Mouse (Mus musculus) neural tube, embryonic 13.5 days (tissue): Measurements from ENCODE around the gene Lsm14b. TPM values are rescaled to one million over a fixed set of nuclear protein-coding genes. Genes with fewer than 3 reads are reported as not detected.

Experiments
- ATAC-seq: fragments of 200-750 bp; cut with Nextera tagmentation; 2 replicates; pipeline ENCODE4 v1.8.0; 2017; ENCODE audit warnings: low read depth, mild to moderate bottlenecking, moderate TSS enrichment, moderate library complexity
- H3K27ac ChIP-seq: fragments of 300-500 bp; sonication (generic); replicated peaks from 2 replicates; pipeline ENCODE4 v1.5.1; 2015; ENCODE audit warnings: moderate library complexity, mild to moderate bottlenecking, inconsistent platforms
- H3K27me3 ChIP-seq: fragments of 300-500 bp; sonication (generic); 2 replicates; pipeline ENCODE4 v1.6.1; 2015; ENCODE audit warnings: mild to moderate bottlenecking, inconsistent platforms
- H3K36me3 ChIP-seq: fragments of 300-500 bp; sonication (generic); 2 replicates; pipeline ENCODE4 v1.6.1; 2015; ENCODE audit warnings: mild to moderate bottlenecking, inconsistent platforms
- H3K4me1 ChIP-seq: fragments of 300-500 bp; sonication (generic); replicated peaks from 2 replicates; pipeline ENCODE4 v1.6.1; 2015; ENCODE audit warnings: inconsistent platforms
- H3K4me2 ChIP-seq: fragments of 300-500 bp; sonication (generic); 2 replicates; pipeline ENCODE4 v1.6.1; 2015; ENCODE audit warnings: inconsistent platforms, mild to moderate bottlenecking, moderate library complexity
- H3K4me3 ChIP-seq: fragments of 300-500 bp; sonication (generic); 2 replicates; pipeline ENCODE4 v1.5.1; 2015; ENCODE audit warnings: mild to moderate bottlenecking, inconsistent platforms
- H3K9ac ChIP-seq: fragments of 300-500 bp; sonication (generic); 2 replicates; pipeline ENCODE4 v1.6.1; 2015; ENCODE audit warnings: moderate library complexity, mild to moderate bottlenecking, inconsistent platforms
- H3K9me3 ChIP-seq: fragments of 300-500 bp; sonication (generic); 2 replicates; pipeline ENCODE4 v1.6.1; 2016; ENCODE audit warnings: inconsistent platforms
- WGBS: fragments of 180-500 bp; shearing (Covaris S2); methylation state at CpG from one replicate; pipeline ENCODE4 v1.1.7; 2015; 5-methylcytosine and 5-hydroxymethylcytosine counted together
- polyA plus RNA-seq: library from polyadenylated mRNA; unstranded; fragments of >200 nt; fragmentation: Nextera tagmentation; extraction: Ambion mirVana; gene quantifications from 2 replicates; pipeline ENCODE4 v1.2.1, GENCODE M21; 2015

The Lsm14b gene
- polyA plus RNA-seq, 1 experiment from 2014 or later: 19.7 TPM

DNA sequence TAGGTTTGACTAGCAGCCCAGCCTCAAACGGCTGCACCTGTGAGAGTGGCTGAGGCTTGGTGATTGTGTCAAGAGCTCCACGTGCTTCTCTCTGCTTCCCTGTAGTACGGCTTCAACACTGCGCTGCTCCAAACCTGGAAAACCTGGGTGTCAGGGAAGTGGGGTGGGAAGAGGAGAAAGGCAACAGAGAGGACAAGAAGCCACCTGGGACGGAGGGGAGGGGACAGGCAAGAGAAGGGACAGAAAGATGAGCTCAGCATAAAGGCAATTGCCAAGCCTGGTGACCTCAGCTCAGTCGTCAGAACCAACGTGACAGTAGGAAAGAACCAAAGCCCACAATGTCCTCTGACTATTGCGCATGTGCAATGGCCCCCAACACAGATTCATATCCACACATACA, 3.9 kb upstream of the Lsm14b start:
- Histone ChIP-seq H3K27me3 (peaks cover 37% of the 10 kb centered on the region), H3K4me3 (no peak overlapping the region), H3K4me1 (peaks cover 9% of the 10 kb centered on the region), H3K9me3 (no peaks in the 10 kb centered on the region), H3K36me3 (no peaks in the 10 kb centered on the region), H3K4me2 (no peak overlapping the region), H3K27ac (no peak overlapping the region), H3K9ac (no peak overlapping the region)
- ATAC-seq: no peak
- 84% methylated on average over 8 of the region's 8 CpGs for WGBS

GRCm38 (mm10) chr2:180022751-180023150, 2.0 kb upstream of the Lsm14b start:
- Histone ChIP-seq H3K36me3 (peaks cover 4% of the 10 kb centered on the region; the same call in 1 of the 2 replicates), H3K9ac (no peak overlapping the region), H3K4me1 (peaks cover 27% of the 10 kb centered on the region), H3K9me3 (no peaks in the 10 kb centered on the region), H3K27me3 (peaks cover 37% of the 10 kb centered on the region), H3K4me3 (no peak overlapping the region), H3K27ac (no peak overlapping the region), H3K4me2 (no peak overlapping the region)
- 57% methylated on average over 6 of the region's 6 CpGs for WGBS
- no peak for ATAC-seq

DNA sequence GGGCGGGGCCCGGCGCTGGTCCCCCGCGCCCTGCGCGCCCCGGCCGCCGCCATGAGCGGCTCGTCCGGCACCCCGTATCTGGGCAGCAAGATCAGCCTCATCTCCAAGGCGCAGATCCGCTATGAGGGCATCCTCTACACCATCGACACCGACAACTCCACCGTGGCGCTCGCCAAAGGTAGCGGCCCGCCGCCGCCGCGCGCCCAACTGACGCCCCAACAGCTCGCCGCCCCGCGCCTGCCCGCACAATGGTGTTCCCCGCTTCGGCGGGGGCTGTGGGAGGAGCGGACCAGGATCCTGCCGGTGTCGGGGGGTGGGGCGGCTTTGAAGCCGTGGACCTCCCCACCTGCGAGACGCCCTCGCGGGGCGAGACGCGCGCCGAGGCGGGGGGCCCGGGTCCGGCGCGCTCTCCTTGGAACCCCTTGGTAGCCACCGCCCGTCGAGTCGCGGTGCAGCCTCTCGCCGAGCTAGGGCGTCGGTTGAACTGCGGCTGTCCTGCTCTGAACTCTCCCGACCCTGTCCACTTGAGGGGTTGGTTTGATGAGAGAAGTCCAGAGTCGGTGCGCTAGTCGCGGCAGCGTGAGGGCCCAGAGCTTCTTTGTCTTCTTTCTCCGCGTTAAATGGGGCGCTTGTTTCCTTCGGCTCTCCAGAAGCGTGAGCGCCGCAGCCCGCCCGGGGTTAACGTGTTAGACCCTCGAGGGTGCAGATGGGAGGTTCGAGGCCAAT, 511 bp downstream of the Lsm14b start:
- H3K9ac ChIP-seq: peak overlapping the region; percentile 98
- peak overlapping the region; percentile 99 for H3K4me3 ChIP-seq
- no peaks in the 10 kb centered on the region for H3K9me3 ChIP-seq
- under 1% methylated on average over 66 of the region's 84 CpGs for WGBS
- H3K36me3 ChIP-seq: peaks cover 29% of the 10 kb centered on the region
- peaks cover 30% of the 10 kb centered on the region for H3K27me3 ChIP-seq
- peaks cover 45% of the 10 kb centered on the region for H3K4me1 ChIP-seq
- H3K27ac ChIP-seq: peak overlapping the region; percentile 98
- peak; percentile 45 for ATAC-seq
- H3K4me2 ChIP-seq: peak overlapping the region; percentile 99

- Histone ChIP-seq H3K4me1 (peaks cover 49% of the 10 kb centered on the region), H3K27me3 (peaks cover 26% of the 10 kb centered on the region), H3K27ac (peak overlapping the region; percentile 98), H3K36me3 (peaks cover 35% of the 10 kb centered on the region), H3K9ac (peak overlapping the region; percentile 98), H3K4me3 (peak overlapping the region; percentile 99), H3K4me2 (peak overlapping the region; percentile 99), H3K9me3 (no peaks in the 10 kb centered on the region)
- ATAC-seq: no peak
- 8% methylated on average over 6 of the region's 6 CpGs for WGBS
These were observed 1.0 kb downstream of the Lsm14b start for GRCm38 (mm10) chr2:180025861-180026200.

GRCm38 (mm10) chr2:180027768-180028167, 3.0 kb downstream of the Lsm14b start:
- WGBS: 81% methylated on average over 9 of the region's 9 CpGs
- H3K9ac ChIP-seq: peak overlapping the region; percentile 98
- H3K27me3 ChIP-seq: peaks cover 9% of the 10 kb centered on the region
- H3K4me3 ChIP-seq: peak overlapping the region; percentile 99
- peaks cover 49% of the 10 kb centered on the region for H3K4me1 ChIP-seq
- peak overlapping the region; percentile 99 for H3K4me2 ChIP-seq
- H3K27ac ChIP-seq: no peak overlapping the region
- H3K9me3 ChIP-seq: no peaks in the 10 kb centered on the region
- peaks cover 54% of the 10 kb centered on the region for H3K36me3 ChIP-seq
- no peak for ATAC-seq

GRCm38 (mm10) chr2:180031270-180031669, 6.5 kb downstream of the Lsm14b start:
- Histone ChIP-seq H3K4me2 (no peak overlapping the region), H3K4me1 (peaks cover 42% of the 10 kb centered on the region), H3K27ac (no peak overlapping the region), H3K36me3 (peaks cover 89% of the 10 kb centered on the region), H3K9ac (no peak overlapping the region), H3K27me3 (no peaks in the 10 kb centered on the region), H3K4me3 (no peak overlapping the region), H3K9me3 (no peaks in the 10 kb centered on the region)
- no peak for ATAC-seq
- WGBS: 90% methylated on average over 6 of the region's 6 CpGs

DNA sequence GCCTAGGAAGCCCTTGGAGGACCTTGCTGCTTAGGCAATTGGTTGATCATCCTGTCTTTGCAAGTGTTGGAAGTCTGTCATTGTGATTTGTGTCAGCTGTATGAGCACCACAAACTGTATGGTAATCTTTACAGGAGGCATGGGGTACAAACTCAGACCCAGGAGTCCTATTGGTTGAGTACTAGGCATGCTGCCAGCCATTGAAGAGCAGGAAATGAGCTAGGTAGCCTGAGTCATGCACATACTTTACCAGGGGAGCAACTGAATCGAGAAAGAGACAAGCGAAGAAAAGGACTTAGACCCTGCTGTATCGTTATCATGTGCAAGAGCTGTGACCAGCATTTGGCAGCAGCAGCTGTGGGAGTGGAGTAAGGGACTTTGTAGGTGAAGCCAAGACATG, 8.1 kb downstream of the Lsm14b start:
- no peak overlapping the region for H3K27ac ChIP-seq
- H3K4me2 ChIP-seq: no peak overlapping the region
- H3K4me3 ChIP-seq: no peak overlapping the region
- H3K9ac ChIP-seq: no peak overlapping the region
- H3K36me3 ChIP-seq: peaks cover 100% of the 10 kb centered on the region
- peaks cover 25% of the 10 kb centered on the region for H3K4me1 ChIP-seq
- H3K9me3 ChIP-seq: no peaks in the 10 kb centered on the region
- H3K27me3 ChIP-seq: no peaks in the 10 kb centered on the region
- no peak for ATAC-seq
- 87% methylated on average over 3 of the region's 3 CpGs for WGBS

GRCm38 (mm10) chr2:180033956-180034355, 9.2 kb downstream of the Lsm14b start:
- Histone ChIP-seq H3K36me3 (peaks cover 100% of the 10 kb centered on the region), H3K9me3 (no peaks in the 10 kb centered on the region), H3K4me1 (peaks cover 15% of the 10 kb centered on the region), H3K4me2 (no peak overlapping the region), H3K27ac (no peak overlapping the region), H3K4me3 (no peak overlapping the region), H3K27me3 (no peaks in the 10 kb centered on the region), H3K9ac (no peak overlapping the region)
- ATAC-seq: no peak
- 59% methylated on average over 3 of the region's 3 CpGs for WGBS

- Histone ChIP-seq H3K9me3 (no peaks in the 10 kb centered on the region), H3K36me3 (peaks cover 100% of the 10 kb centered on the region), H3K4me1 (peaks cover 15% of the 10 kb centered on the region), H3K4me2 (no peak overlapping the region), H3K9ac (no peak overlapping the region), H3K27me3 (no peaks in the 10 kb centered on the region), H3K27ac (no peak overlapping the region), H3K4me3 (no peak overlapping the region)
- 68% methylated on average over 5 of the region's 5 CpGs for WGBS
- ATAC-seq: no peak
These were observed 10.0 kb downstream of the Lsm14b start for GRCm38 (mm10) chr2:180034753-180035152.

DNA sequence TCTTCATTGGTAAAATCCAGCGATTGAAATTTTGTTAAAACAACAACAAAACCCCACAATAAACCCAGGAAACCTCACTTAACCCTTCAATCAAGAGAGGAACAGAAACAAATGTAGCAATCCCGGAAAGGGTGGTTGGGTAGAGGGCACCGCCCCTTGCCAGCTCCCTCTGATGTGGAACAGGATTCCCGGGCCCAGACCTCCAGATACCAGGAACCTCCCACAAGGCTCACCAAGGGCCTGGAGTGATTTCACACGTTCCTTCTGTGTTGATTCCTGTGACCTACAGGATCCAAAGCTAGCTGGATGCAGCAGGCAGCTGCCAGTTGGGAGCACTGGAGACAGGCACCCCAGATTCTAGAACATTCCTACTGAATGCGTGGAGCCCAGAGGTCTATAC, 15.6 kb downstream of the Lsm14b start:
- H3K36me3 ChIP-seq: peaks cover 43% of the 10 kb centered on the region
- H3K9me3 ChIP-seq: no peaks in the 10 kb centered on the region
- 64% methylated on average over 6 of the region's 6 CpGs for WGBS
- H3K27ac ChIP-seq: 0 out of 2 replicates have a peak overlapping the region, but pooled peaks have one; percentile 9
- peak overlapping the region; percentile 97 for H3K4me3 ChIP-seq
- ATAC-seq: no peak
- peak overlapping the region; percentile 80 for H3K4me2 ChIP-seq
- no peaks in the 10 kb centered on the region for H3K27me3 ChIP-seq
- H3K4me1 ChIP-seq: peaks cover 50% of the 10 kb centered on the region
- H3K9ac ChIP-seq: peak overlapping the region; percentile 94

DNA sequence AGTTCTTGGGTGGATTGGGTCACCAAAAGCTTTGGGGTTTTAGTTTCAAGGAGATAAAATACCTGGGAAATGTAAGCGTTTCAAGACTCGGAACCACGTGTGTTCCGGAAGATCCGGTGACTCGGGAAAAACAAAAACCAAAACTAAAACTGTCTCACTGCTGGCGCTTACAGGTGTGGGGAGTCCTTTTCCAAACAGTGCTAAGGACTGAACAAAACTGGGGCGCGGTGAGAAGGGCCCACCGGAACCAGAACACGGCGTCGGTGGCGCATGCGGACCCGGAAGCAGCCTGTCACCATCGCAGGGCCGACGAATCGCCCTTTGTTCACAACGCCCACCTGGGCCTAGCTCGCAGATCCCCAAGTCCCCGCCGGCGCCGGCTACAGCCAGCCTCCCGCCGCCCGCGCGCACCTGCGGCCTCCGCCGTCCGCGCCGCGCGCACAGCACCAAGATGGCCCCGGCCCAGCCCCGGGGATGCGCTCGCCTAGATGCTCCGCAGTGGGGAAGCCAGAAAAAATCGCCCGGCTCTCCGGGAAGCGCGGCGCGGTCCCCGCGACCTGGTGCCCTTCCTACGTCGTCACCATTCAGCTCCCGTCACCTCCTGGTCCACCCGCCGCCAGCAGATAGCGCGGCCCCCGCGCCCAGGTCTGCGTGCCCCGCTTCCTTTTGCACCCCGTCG, 16.9 kb downstream of the Lsm14b start:
- under 1% methylated on average over 66 of the region's 66 CpGs for WGBS
- Histone ChIP-seq H3K4me2 (peak overlapping the region; percentile 80), H3K9me3 (no peaks in the 10 kb centered on the region), H3K36me3 (peaks cover 37% of the 10 kb centered on the region), H3K27me3 (no peaks in the 10 kb centered on the region), H3K4me3 (peak overlapping the region; percentile 97), H3K4me1 (peaks cover 50% of the 10 kb centered on the region), H3K9ac (peak overlapping the region; percentile 94), H3K27ac (peak overlapping the region; percentile 99)
- peak; percentile 55 for ATAC-seq

- Histone ChIP-seq H3K27me3 (no peaks in the 10 kb centered on the region), H3K27ac (peak within 1 kb of the TSS; percentile 99), H3K9me3 (no peaks in the 10 kb centered on the region), H3K4me2 (peak within 1 kb of the TSS; percentile 80), H3K9ac (peak within 1 kb of the TSS; percentile 94), H3K4me1 (peaks cover 50% of the 10 kb centered on the region), H3K4me3 (peak within 1 kb of the TSS; percentile 97), H3K36me3 (peaks cover 36% of the 10 kb centered on the region)
- ATAC-seq: peak; percentile 95
- under 1% methylated on average over 72 of the region's 78 CpGs for WGBS
These were observed 17.6 kb downstream of the Lsm14b start, which contains the start of the genes Psma7 and Ss18l1 for GRCm38 (mm10) chr2:180042256-180042857. Gene Psma7, minus strand, starts transcription at chr2:180042433. Gene Ss18l1, plus strand, starts transcription at chr2:180042509.
